Comparison of ENCODE assay signal across 12 mouse cellular contexts in genomic region chr2:168073722-168074121, GRCm38 (mm10).
"Had no signal": no experiment of that assay in that cellular context is flagged by ENCODE, and none has a peak within 500 bp of the region (broad histone marks: within the 10 kb centered on the region; RNA-seq: fewer than 3 reads in every experiment).

No protein-coding gene starts in this region.

- H3K27me3 ChIP-seq: limb, embryonic 15.5 days; neural tube, embryonic 15.5 days had no signal

- H3K36me3 ChIP-seq: limb, embryonic 15.5 days; liver, embryonic 12.5 days; midbrain, embryonic 10.5 days; neural tube, embryonic 15.5 days had no signal

- H3K27ac ChIP-seq: left cerebral cortex, adult 2 months; liver, embryonic 12.5 days; neural tube, embryonic 15.5 days had no signal

- H3K4me3 ChIP-seq: left cerebral cortex, adult 2 months; limb, embryonic 15.5 days; liver, embryonic 12.5 days; midbrain, embryonic 10.5 days; myocyte; neural tube, embryonic 15.5 days had no signal

- H3K9me3 ChIP-seq: limb, embryonic 15.5 days; liver, embryonic 12.5 days; midbrain, embryonic 10.5 days; neural tube, embryonic 15.5 days had no signal

- ATAC-seq: intestine, embryonic 16.5 days; liver, embryonic 12.5 days had no signal

- DNase-seq: lung, embryonic 14.5 days; midbrain, embryonic 14.5 days; right cerebral cortex, adult 18-20 months; right cerebral cortex, postnatal 25 days; thymus, postnatal 36 days had no signal

- H3K4me2 ChIP-seq: liver, embryonic 12.5 days; neural tube, embryonic 15.5 days had no signal

- H3K9ac ChIP-seq: limb, embryonic 15.5 days; liver, embryonic 12.5 days; neural tube, embryonic 15.5 days had no signal
